Mouse (Mus musculus) neural tube, embryonic 15.5 days (tissue): ENCODE results near the gene Hmgb2. TPM values are rescaled to one million over a fixed set of nuclear protein-coding genes. Genes with fewer than 3 reads are reported as not detected.
"Not testable (repeated sequence)": the region's sequence is repeated elsewhere in the genome, so short reads cannot be mapped to it uniquely, and the experiment has no call there.

ENCODE experiments used
- ATAC-seq: fragments of 200-750 bp; cut with Nextera tagmentation; 2 replicates; pipeline ENCODE4 v1.8.0; 2017; ENCODE audit warnings: mild to moderate bottlenecking, moderate TSS enrichment, moderate library complexity; ENCODE audit not compliant: low FRiP score
- H3K27ac ChIP-seq: fragments of 300-500 bp; sonication (generic); replicated peaks from 2 replicates; pipeline ENCODE4 v1.5.1; 2015; ENCODE audit warnings: mild to moderate bottlenecking, inconsistent platforms
- H3K27me3 ChIP-seq: fragments of 300-500 bp; sonication (generic); replicated peaks from 2 replicates; pipeline ENCODE4 v1.6.1; 2015; ENCODE audit warnings: inconsistent platforms
- H3K36me3 ChIP-seq: fragments of 300-500 bp; sonication (generic); 2 replicates; pipeline ENCODE4 v1.6.1; 2015; ENCODE audit warnings: inconsistent platforms
- H3K4me1 ChIP-seq: fragments of 300-500 bp; sonication (generic); 2 replicates; pipeline ENCODE4 v1.6.1; 2015; ENCODE audit warnings: inconsistent platforms
- H3K4me2 ChIP-seq: fragments of 300-500 bp; sonication (generic); 2 replicates; pipeline ENCODE4 v1.6.1; 2015; ENCODE audit warnings: inconsistent platforms, mild to moderate bottlenecking, moderate library complexity
- H3K4me3 ChIP-seq: fragments of 300-500 bp; sonication (generic); replicated peaks from 2 replicates; pipeline ENCODE4 v1.5.1; 2015; ENCODE audit warnings: mild to moderate bottlenecking, inconsistent platforms
- H3K9ac ChIP-seq: fragments of 300-500 bp; sonication (generic); replicated peaks from 2 replicates; pipeline ENCODE4 v1.6.1; 2015; ENCODE audit warnings: mild to moderate bottlenecking, inconsistent platforms
- H3K9me3 ChIP-seq: fragments of 300-500 bp; sonication (generic); replicated peaks from 2 replicates; pipeline ENCODE4 v1.6.1; 2016; ENCODE audit warnings: inconsistent platforms
- WGBS: fragments of 180-500 bp; shearing (Covaris S2); methylation state at CpG from one replicate; pipeline ENCODE4 v1.1.7; 2015; ENCODE audit warnings: mixed read lengths; 5-methylcytosine and 5-hydroxymethylcytosine counted together
- polyA plus RNA-seq: library from polyadenylated mRNA; unstranded; fragments of >200 nt; fragmentation: Nextera tagmentation; extraction: Ambion mirVana; gene quantifications from 2 replicates; pipeline ENCODE4 v1.2.1, GENCODE M21; 2015

Gene Hmgb2
- polyA plus RNA-seq, 1 experiment from 2014 or later: 41.8 TPM

- peak; percentile 60 for ATAC-seq
- H3K27me3 ChIP-seq: no peaks in the 10 kb centered on the region
- H3K4me3 ChIP-seq: peak overlapping the region; percentile 93
- no peaks in the 10 kb centered on the region for H3K9me3 ChIP-seq
- peak overlapping the region; percentile 55 for H3K9ac ChIP-seq
- WGBS: 2% methylated on average over 25 of the region's 25 CpGs
- no peaks in the 10 kb centered on the region for H3K36me3 ChIP-seq
- peak overlapping the region; percentile 95 for H3K27ac ChIP-seq
- H3K4me1 ChIP-seq: peaks cover 12% of the 10 kb centered on the region
- peak overlapping the region; percentile 87 for H3K4me2 ChIP-seq
Observed at GRCm38 (mm10) chr8:57488312-57488765, 23.4 kb upstream of the Hmgb2 start.

GRCm38 (mm10) chr8:57489366-57489765 lies 22.3 kb upstream of the Hmgb2 start:
- Histone ChIP-seq H3K27ac (no peak overlapping the region), H3K27me3 (no peaks in the 10 kb centered on the region), H3K9me3 (no peaks in the 10 kb centered on the region), H3K4me2 (no peak overlapping the region), H3K4me1 (peaks cover 12% of the 10 kb centered on the region), H3K36me3 (no peaks in the 10 kb centered on the region), H3K9ac (no peak overlapping the region), H3K4me3 (no peak overlapping the region)
- 97% methylated on average over 1 of the region's 1 CpGs for WGBS
- ATAC-seq: no peak

- no peak overlapping the region for H3K4me2 ChIP-seq
- H3K4me3 ChIP-seq: no peak overlapping the region
- no peaks in the 10 kb centered on the region for H3K9me3 ChIP-seq
- no peaks in the 10 kb centered on the region for H3K36me3 ChIP-seq
- no peak for ATAC-seq
- H3K9ac ChIP-seq: no peak overlapping the region
- H3K4me1 ChIP-seq: peaks cover 12% of the 10 kb centered on the region
- H3K27ac ChIP-seq: no peak overlapping the region
- H3K27me3 ChIP-seq: no peaks in the 10 kb centered on the region
Observed at GRCm38 (mm10) chr8:57489896-57490295, 21.8 kb upstream of the Hmgb2 start.

- WGBS: 95% methylated on average over 4 of the region's 4 CpGs
Observed at GRCm38 (mm10) chr8:57491873-57492272, 19.8 kb upstream of the Hmgb2 start.

GRCm38 (mm10) chr8:57498494-57498846 lies 13.2 kb upstream of the Hmgb2 start:
- no peak overlapping the region for H3K27ac ChIP-seq
- H3K9me3 ChIP-seq: no peaks in the 10 kb centered on the region
- H3K27me3 ChIP-seq: no peaks in the 10 kb centered on the region
- peak overlapping the region; percentile 18 for H3K4me3 ChIP-seq
- no peaks in the 10 kb centered on the region for H3K36me3 ChIP-seq
- ATAC-seq: no peak
- peak overlapping the region; percentile 48 for H3K4me2 ChIP-seq
- H3K4me1 ChIP-seq: peaks cover 5% of the 10 kb centered on the region; the same call in 1 of the 2 replicates
- 26% methylated on average over 8 of the region's 8 CpGs for WGBS
- no peak overlapping the region for H3K9ac ChIP-seq

More at GRCm38 (mm10) chr8:57491873-57492272, 19.8 kb upstream of the Hmgb2 start:
- peaks cover 4% of the 10 kb centered on the region; the same call in 1 of the 2 replicates for H3K4me1 ChIP-seq
- ATAC-seq: no peak
- no peak overlapping the region for H3K27ac ChIP-seq
- H3K9me3 ChIP-seq: no peaks in the 10 kb centered on the region
- no peak overlapping the region for H3K4me2 ChIP-seq
- no peaks in the 10 kb centered on the region for H3K27me3 ChIP-seq
- H3K9ac ChIP-seq: no peak overlapping the region
- no peaks in the 10 kb centered on the region for H3K36me3 ChIP-seq
- H3K4me3 ChIP-seq: no peak overlapping the region

GRCm38 (mm10) chr8:57498847-57499511 lies 12.7 kb upstream of the Hmgb2 start:
- H3K9me3 ChIP-seq: no peaks in the 10 kb centered on the region
- H3K9ac ChIP-seq: no peak overlapping the region
- H3K27ac ChIP-seq: no peak overlapping the region
- ATAC-seq: peak; percentile 24; the same call in 1 of the 2 replicates
- peak overlapping the region; percentile 18 for H3K4me3 ChIP-seq
- 36% methylated on average over 17 of the region's 17 CpGs for WGBS
- H3K4me1 ChIP-seq: peaks cover 5% of the 10 kb centered on the region; the same call in 1 of the 2 replicates
- peak overlapping the region; percentile 48 for H3K4me2 ChIP-seq
- no peaks in the 10 kb centered on the region for H3K27me3 ChIP-seq
- no peaks in the 10 kb centered on the region for H3K36me3 ChIP-seq

- Histone ChIP-seq H3K27me3 (no peaks in the 10 kb centered on the region), H3K4me2 (no peak overlapping the region), H3K27ac (no peak overlapping the region), H3K4me1 (peaks cover 1% of the 10 kb centered on the region; the same call in 1 of the 2 replicates), H3K9me3 (no peaks in the 10 kb centered on the region), H3K4me3 (no peak overlapping the region), H3K9ac (no peak overlapping the region), H3K36me3 (no peaks in the 10 kb centered on the region)
- 54% methylated on average over 5 of the region's 5 CpGs for WGBS
- ATAC-seq: no peak
Observed at GRCm38 (mm10) chr8:57503641-57504040, 8.1 kb upstream of the Hmgb2 start.

GRCm38 (mm10) chr8:57505500-57505899 lies 6.2 kb upstream of the Hmgb2 start:
- H3K4me1 ChIP-seq, H3K9me3 ChIP-seq, H3K27me3 ChIP-seq, H3K36me3 ChIP-seq, ATAC-seq, H3K27ac ChIP-seq, H3K9ac ChIP-seq, H3K4me2 ChIP-seq, H3K4me3 ChIP-seq: not testable (repeated sequence)
- WGBS: 88% methylated on average over 1 of the region's 1 CpGs

- Histone ChIP-seq H3K27me3 (0 out of 2 replicates have a peak, but pooled peaks cover 3% of the 10 kb centered on the region), H3K9me3 (no peaks in the 10 kb centered on the region), H3K4me2 (no peak overlapping the region), H3K36me3 (no peaks in the 10 kb centered on the region), H3K4me1 (peaks cover 7% of the 10 kb centered on the region), H3K9ac (no peak overlapping the region), H3K27ac (no peak overlapping the region), H3K4me3 (no peak overlapping the region)
- 90% methylated on average over 4 of the region's 4 CpGs for WGBS
- ATAC-seq: no peak
Observed at GRCm38 (mm10) chr8:57507556-57508063, 4.1 kb upstream of the Hmgb2 start.

- H3K9me3 ChIP-seq: no peaks in the 10 kb centered on the region
- H3K4me1 ChIP-seq: peaks cover 10% of the 10 kb centered on the region
- H3K27me3 ChIP-seq: 0 out of 2 replicates have a peak, but pooled peaks cover 3% of the 10 kb centered on the region
- no peaks in the 10 kb centered on the region for H3K36me3 ChIP-seq
- WGBS: 91% methylated on average over 4 of the region's 4 CpGs
- ATAC-seq: no peak
- no peak overlapping the region for H3K9ac ChIP-seq
- no peak overlapping the region for H3K27ac ChIP-seq
- H3K4me3 ChIP-seq: no peak overlapping the region
- no peak overlapping the region for H3K4me2 ChIP-seq
Observed at GRCm38 (mm10) chr8:57508657-57509056, 3.0 kb upstream of the Hmgb2 start.

- peak overlapping the region; percentile 99 for H3K4me2 ChIP-seq
- H3K9me3 ChIP-seq: no peaks in the 10 kb centered on the region
- peak overlapping the region; percentile 66 for H3K27ac ChIP-seq
- peak overlapping the region; percentile 82 for H3K4me3 ChIP-seq
- H3K36me3 ChIP-seq: no peaks in the 10 kb centered on the region
- no peak for ATAC-seq
- 1% methylated on average over 31 of the region's 31 CpGs for WGBS
- H3K27me3 ChIP-seq: 0 out of 2 replicates have a peak, but pooled peaks cover 3% of the 10 kb centered on the region
- H3K9ac ChIP-seq: peak overlapping the region; percentile 56
- H3K4me1 ChIP-seq: peaks cover 10% of the 10 kb centered on the region
Observed at GRCm38 (mm10) chr8:57510791-57511315, 854 bp upstream of the Hmgb2 start.
